Mouse (Mus musculus): ENCODE measurements around the gene Gdpgp1.

Gdpgp1 gene

GRCm38 (mm10) chr7:80199851-80200587 lies 32.6 kb upstream of the Gdpgp1 start:
- DNase-seq, result no peak

DNA sequence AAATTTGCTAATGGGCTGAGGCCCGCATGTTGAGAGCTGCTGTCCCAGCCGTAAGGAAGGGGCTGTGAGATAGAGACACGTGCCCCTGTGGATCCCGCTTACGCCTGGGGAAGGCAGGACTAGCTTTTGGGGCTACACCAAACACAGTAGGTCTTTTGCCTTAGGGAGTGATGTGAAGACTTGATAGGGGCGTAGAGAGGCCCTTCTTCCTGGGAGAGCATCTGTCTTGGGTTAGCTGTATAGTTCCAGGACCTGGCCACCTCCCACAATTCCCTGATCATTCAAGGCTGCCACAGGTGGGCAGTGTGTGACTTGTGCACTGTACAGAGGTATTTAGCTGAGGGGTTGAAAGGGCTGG lies 32.1 kb upstream of the Gdpgp1 start:
- DNase-seq, result no peak

- no peak for DNase-seq
Observed at GRCm38 (mm10) chr7:80200963-80201539, 31.6 kb upstream of the Gdpgp1 start.

- no peak for DNase-seq
Observed at GRCm38 (mm10) chr7:80201888-80202540, 30.7 kb upstream of the Gdpgp1 start.

DNA sequence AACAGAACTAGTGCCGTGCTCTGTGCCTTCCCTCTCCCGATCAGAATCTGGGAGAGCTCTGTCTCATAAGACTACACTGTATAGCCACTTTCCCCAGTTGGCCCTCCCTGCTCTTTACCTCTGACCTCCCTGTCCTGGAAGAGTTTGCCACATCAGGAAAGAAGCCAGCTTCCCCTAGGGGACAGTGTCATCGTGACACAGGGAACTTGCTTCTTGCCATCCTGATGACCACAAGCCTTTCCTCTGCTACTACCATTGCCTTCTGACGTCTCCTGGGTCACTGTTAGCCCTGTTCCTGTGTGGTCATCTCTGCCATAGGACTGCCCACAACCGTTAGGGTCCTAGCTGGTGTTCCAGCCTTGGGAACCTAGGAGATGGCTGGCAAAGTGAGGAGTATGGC lies 29.7 kb upstream of the Gdpgp1 start:
- no peak for DNase-seq

DNA sequence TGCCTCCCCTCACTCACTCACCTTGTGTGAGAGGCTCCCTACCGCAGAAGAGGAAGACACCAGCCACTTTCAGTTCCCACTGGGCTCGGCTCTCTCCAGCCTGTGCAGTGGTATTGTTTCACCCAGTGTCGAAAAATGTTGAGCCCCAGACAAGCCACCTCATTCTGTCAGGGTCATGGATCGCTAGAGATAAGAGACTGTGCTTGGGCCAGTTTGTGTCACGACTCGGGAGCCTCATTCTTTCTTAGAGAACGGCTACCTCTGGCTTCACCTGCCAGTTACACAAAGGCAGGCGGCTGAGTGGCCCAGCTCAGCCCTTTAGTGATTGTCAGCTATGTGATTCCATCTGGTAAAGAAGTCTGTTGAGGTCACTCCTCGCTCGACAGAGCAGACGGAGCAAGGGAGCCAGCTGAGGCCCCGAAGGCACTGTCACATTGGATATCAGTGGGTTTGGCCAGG lies 29.0 kb upstream of the Gdpgp1 start:
- no peak for DNase-seq

DNA sequence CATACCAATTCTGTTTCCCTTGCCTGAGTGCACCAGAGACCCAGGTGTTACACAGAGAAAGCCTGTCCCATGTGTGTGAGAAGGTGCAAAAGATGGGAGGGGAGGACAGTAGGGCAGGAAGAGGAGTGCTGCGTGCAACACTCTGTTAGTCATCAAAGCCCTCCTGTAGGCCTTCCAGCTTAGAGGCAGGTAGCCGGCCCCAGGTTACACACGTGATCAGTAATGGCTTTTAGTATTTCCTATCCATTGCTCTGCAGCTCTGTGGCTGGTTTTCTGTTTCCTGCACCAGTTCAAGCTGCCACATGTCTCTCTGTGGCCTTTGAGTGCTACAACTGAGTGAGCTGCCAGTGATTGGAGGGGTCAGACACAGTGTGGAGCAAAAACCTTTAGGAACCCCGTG lies 28.3 kb upstream of the Gdpgp1 start:
- no peak for DNase-seq

DNA sequence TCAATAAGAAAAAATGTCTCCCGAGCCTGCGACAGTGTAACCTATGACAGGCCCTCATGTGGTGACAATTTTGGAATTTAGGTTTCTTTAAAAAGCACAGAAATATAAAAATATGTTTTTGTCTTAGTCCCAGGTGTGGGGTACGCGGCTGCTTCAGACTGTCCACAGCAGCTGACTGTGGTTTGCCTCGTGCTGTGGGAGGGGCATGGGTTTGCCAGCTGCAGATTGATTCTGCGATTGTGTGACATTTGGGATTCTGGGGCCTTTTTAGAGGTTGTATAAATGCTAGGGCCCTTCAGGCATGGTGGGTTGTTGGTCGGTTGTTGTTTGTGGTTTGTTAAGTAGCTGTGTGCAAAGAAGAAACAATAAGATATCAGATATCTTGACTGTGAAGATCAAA lies 27.7 kb upstream of the Gdpgp1 start:
- DNase-seq, result no peak

GRCm38 (mm10) chr7:80205705-80206589 lies 26.7 kb upstream of the Gdpgp1 start:
- DNase-seq, result no peak

DNA sequence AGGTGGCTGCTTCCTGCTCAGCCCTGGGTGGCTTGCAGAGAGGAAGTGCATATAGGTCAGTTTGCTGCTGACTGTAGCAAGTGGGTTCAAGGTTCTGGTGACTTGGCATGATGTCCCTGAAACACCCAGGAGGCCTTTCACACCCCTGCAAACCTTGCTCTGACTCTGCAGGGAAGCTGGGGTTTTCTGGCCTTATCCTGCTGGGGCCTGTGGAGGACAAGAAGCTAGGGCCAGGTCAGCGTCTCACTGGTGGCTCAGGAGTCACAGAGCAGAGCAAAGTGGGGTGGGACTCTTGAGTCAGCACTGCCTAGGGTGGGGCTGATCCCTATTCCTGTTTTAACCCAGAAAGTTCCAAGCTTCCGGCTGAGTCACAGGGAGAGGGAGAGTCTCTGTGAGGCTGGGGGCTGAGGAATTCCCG lies 25.3 kb upstream of the Gdpgp1 start:
- DNase-seq, result no peak

GRCm38 (mm10) chr7:80208026-80208642 lies 24.5 kb upstream of the Gdpgp1 start:
- no peak for DNase-seq

GRCm38 (mm10) chr7:80208738-80209430 lies 23.8 kb upstream of the Gdpgp1 start:
- no peak for DNase-seq

DNA sequence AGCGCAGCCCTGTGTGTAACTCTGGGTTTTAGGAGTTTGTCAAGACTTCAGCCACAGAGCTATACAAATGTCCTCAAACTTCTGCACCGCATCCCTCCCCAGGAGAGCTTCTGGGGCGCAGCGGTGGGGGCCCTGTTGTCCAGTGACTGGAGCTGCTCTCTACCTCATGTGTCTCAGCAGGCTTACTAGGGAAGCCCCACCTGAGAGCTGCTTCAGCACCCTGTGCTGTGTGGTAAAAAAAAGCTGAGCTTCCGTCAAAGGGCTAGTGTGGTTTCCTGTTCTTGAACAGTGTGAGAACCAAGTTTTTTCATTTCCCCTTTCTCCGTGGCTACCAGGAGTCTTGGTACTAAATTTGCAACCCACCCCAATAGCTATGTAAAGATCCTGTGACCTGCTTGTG lies 23.0 kb upstream of the Gdpgp1 start:
- DNase-seq, result no peak

GRCm38 (mm10) chr7:80210982-80211381 lies 21.7 kb upstream of the Gdpgp1 start:
- no peak for DNase-seq

GRCm38 (mm10) chr7:80213604-80214003 lies 19.1 kb upstream of the Gdpgp1 start:
- no peak for DNase-seq

DNA sequence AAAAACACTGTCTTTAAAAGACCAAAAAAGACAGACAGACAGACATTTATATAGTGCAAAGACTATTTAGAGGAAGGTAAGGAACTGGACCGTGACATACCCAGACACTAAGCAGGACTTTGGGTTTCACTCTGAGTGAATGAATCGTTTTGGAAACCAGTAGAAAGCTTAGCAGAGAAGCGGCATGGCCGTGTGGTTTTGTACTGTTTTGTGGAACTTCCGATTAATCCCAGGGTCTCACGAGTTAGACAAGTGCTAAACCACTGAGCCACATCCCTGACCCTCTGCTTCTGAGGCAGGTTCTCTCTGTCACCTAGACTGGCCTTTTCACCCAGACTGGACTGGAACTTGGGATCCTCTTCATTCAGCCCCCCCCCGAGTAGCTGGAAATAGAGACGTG lies 18.2 kb upstream of the Gdpgp1 start:
- DNase-seq, result no peak

DNA sequence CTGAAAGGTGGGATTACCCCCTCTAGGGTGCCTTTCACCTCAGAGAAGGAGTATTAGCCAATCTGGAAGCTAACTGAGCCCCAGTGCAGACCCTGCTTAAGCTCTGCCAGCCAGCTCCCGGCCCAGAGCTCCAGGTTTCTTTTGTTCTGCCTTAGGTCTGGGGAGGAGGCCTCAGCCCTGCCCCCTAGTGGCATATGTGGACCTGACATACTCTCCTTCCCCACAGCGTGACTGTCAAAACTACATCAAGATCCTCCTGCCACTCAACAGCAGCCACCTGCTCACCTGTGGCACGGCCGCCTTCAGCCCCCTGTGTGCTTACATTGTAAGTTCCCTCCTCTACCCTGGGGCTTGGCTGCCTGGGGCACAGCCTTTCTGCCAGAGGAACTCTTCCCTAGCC lies 17.3 kb upstream of the Gdpgp1 start:
- peak; percentile 72 for DNase-seq

DNA sequence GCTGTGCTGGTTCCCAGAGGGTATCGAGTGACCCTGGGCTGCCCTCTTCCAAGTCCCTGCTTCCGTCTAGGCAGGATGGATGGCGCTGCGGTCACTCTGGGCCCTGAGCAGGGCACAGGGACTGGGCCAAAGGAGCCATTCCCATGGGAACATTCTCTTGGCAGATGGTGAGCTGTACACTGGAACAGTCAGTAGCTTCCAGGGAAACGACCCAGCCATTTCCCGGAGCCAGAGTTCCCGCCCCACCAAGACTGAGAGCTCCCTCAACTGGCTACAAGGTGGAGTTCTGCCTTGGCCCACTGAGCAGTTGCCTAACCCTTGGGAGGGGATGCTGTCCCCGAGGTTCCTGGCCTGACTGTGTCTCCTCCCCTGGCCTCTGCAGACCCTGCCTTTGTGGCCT lies 16.1 kb upstream of the Gdpgp1 start:
- no peak for DNase-seq

- DNase-seq, result no peak
Observed at GRCm38 (mm10) chr7:80218666-80219065, 14.0 kb upstream of the Gdpgp1 start.

DNA sequence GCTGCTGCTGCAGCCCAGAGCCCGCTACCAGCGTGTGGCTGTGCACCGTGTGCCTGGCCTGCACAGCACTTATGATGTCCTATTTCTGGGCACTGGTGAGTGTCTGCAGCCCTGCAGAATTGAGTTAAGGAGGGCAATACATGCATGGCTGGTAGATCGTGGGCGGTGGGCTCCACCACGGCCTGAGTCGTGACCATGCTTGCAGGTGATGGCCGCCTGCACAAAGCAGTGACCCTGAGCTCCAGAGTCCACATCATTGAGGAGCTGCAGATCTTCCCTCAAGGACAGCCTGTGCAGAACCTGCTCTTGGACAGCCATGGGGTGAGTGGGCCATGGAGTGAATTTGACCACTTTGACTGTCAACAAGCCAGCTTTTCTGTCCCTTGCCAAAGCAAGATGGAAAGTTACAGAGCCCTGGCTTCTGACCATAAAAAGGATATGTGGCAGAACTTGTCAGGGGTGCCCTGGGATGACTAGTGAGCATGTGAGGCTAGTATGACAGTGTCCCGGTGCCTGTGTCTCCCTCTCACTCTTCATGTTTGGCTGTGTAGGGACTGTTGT lies 12.3 kb upstream of the Gdpgp1 start:
- DNase-seq, result no peak

- no peak for DNase-seq
Observed at GRCm38 (mm10) chr7:80221179-80221750, 11.4 kb upstream of the Gdpgp1 start.

GRCm38 (mm10) chr7:80227065-80227464 lies 5.6 kb upstream of the Gdpgp1 start:
- no peak for DNase-seq
